Mouse (Mus musculus) heart, postnatal 0 days (tissue): Measurements from ENCODE around the gene Psapl1. TPM values are rescaled to one million over a fixed set of nuclear protein-coding genes. Genes with fewer than 3 reads are reported as not detected.
A peak's percentile ranks its signal among the peaks of the same experiment; 100 is the strongest.
"Not testable (repeated sequence)": the region's sequence is repeated elsewhere in the genome, so short reads cannot be mapped to it uniquely, and the experiment has no call there.

Experiments
- ATAC-seq: fragments of 200-750 bp; cut with Nextera tagmentation; 2 replicates; pipeline ENCODE4 v1.8.0; 2017; ENCODE audit warnings: low read depth, moderate number of reproducible peaks, moderate library complexity; ENCODE audit not compliant: insufficient read depth
- DNase-seq: peaks from one replicate; pipeline ENCODE4 v3.0.0-alpha.2; 2016; ENCODE audit warnings: low spot score
- H3K27ac ChIP-seq: fragments of 300-500 bp; sonication (generic); 2 replicates; pipeline ENCODE4 v1.5.1; 2014; ENCODE audit warnings: low read depth, mild to moderate bottlenecking
- H3K27me3 ChIP-seq: fragments of 300-500 bp; sonication (generic); 2 replicates; pipeline ENCODE4 v1.6.1; 2014; ENCODE audit warnings: low read length, mixed read lengths; ENCODE audit not compliant: control insufficient read depth, insufficient read depth
- H3K36me3 ChIP-seq: fragments of 300-500 bp; sonication (generic); replicated peaks from 2 replicates; pipeline ENCODE4 v1.6.1; 2014; ENCODE audit warnings: low read length, mixed read lengths; ENCODE audit not compliant: control insufficient read depth, insufficient read depth
- H3K4me1 ChIP-seq: fragments of 300-500 bp; sonication (generic); 2 replicates; pipeline ENCODE4 v1.6.1; 2014; ENCODE audit warnings: antibody characterized with exemption; ENCODE audit not compliant: control insufficient read depth, insufficient read depth
- H3K4me2 ChIP-seq: fragments of 300-500 bp; sonication (generic); 2 replicates; pipeline ENCODE4 v1.6.1; 2014; ENCODE audit warnings: low read depth, mild to moderate bottlenecking, low read length, moderate library complexity
- H3K4me3 ChIP-seq: fragments of 300-500 bp; sonication (generic); 2 replicates; pipeline ENCODE4 v1.5.1; 2014; ENCODE audit warnings: low read depth, low read length
- H3K9ac ChIP-seq: fragments of 300-500 bp; sonication (generic); replicated peaks from 2 replicates; pipeline ENCODE4 v1.6.1; 2014; ENCODE audit warnings: low read depth, low read length, mixed read lengths
- H3K9me3 ChIP-seq: fragments of 300-500 bp; sonication (generic); replicated peaks from 2 replicates; pipeline ENCODE4 v1.6.1; 2016; ENCODE audit warnings: low read length; ENCODE audit not compliant: control insufficient read depth
- CTCF ChIP-seq: IDR thresholded peaks from 2 replicates; pipeline ENCODE4 v1.5.1; 2016; ENCODE audit warnings: antibody characterized with exemption, control low read depth, low read depth
- EP300 ChIP-seq: IDR thresholded peaks from 2 replicates; pipeline ENCODE4 v1.6.1; 2016; ENCODE audit warnings: antibody characterized with exemption, low read depth
- WGBS: fragments of 180-500 bp; shearing (Covaris S2); extraction: QIAGEN DNeasy Blood & Tissue Kit; methylation state at CpG from one replicate; pipeline ENCODE4 v1.1.7; 2014; 5-methylcytosine and 5-hydroxymethylcytosine counted together
- polyA plus RNA-seq: library from polyadenylated mRNA; unstranded; fragments of >200 nt; fragmentation: Nextera tagmentation; extraction: Ambion mirVana; gene quantifications from 2 replicates; pipeline ENCODE4 v1.2.1, GENCODE M21; 2015
- total RNA-seq: library from RNA; depleted of rRNA; stranded (reverse); fragments of >200 nt; gene quantifications from 2 replicates; pipeline ENCODE4 v1.2.3, GENCODE M21; 2014; ENCODE audit warnings: low replicate concordance

Psapl1 gene
- total and polyA plus RNA-seq, 2 experiments from 2014 or later = 1.4 TPM; not detected in 1

DNA sequence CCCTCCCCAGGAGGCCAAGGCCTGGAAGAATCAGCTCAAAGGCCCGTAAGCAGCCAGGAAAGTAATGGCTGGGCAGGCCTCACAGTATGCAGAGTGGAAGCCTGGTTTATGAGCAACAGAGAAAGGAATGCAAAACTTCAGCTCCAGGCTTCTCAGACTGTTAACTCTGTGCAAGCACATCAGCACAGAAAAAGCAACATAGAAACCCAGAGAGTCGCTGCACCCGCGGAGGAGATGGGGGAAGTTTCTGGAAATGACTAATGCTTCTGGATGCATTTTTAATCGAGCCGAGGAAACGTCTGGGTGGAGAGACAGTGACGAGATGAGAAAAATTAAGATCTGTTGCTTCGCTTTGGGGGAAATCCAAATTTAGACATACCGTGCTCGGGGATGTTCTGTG is 22.5 kb downstream of the Psapl1 start:
- TF ChIP-seq CTCF (no peak), EP300 (no peak)
- DNase-seq (no peak), ATAC-seq (peak; percentile 37; the same call in 1 of the 2 replicates)
- Histone ChIP-seq H3K4me1 (no peaks in the 10 kb centered on the region), H3K4me2 (no peak overlapping the region), H3K4me3 (no peak overlapping the region), H3K9ac (no peak overlapping the region), H3K27me3 (no peaks in the 10 kb centered on the region), H3K9me3 (no peaks in the 10 kb centered on the region), H3K27ac (peak overlapping the region; percentile 33; the same call in 1 of the 2 replicates), H3K36me3 (no peaks in the 10 kb centered on the region)
- 47% methylated on average over 11 of the region's 11 CpGs for WGBS

DNA sequence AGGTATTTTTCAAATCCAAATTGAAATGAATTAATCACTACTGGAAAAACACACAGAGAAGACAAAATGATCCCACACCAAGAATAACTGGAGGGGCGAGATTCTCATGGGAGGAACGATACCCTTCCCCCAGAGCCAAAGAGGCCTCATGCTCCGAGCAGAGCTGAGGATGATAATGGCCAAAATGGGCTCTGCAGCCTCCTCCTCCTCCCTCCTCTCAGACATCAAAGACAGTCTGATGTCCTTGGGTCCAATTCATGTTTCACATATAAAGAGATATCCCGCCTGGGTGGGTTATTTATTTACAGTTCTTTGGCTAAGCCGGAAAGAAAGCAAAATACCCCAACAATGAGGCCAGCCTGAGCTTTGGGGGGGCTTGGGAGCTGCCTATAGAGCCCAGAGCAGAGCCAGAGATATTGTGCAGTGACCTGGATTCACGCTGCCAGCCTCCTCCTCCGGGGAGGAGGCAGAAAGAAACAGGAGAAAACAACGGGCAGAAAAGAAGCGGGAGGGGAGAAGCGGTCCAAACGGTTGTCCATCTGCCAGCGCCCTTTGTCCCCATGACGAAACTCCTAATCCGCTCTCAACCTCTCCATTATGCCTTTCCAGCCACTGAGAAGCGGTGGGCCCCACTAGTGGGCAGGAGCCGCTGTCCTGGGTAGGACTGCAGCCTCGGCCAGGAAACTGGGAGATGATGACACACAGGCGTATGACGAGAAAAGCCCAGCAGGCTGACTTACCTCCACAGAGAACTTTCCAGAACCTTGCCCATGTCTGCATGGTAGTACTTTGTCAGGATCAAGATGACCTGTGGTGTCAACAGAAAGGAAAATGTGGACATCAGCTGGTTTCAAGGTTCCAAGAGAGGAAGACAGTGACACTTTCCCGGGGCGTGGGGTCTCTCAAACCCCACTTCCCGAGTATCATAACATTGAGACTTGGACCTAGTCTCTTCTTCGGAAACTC is 24.9 kb downstream of the Psapl1 start:
- Histone ChIP-seq H3K27ac (no peak overlapping the region), H3K36me3 (no peaks in the 10 kb centered on the region), H3K4me2 (no peak overlapping the region), H3K4me3 (no peak overlapping the region), H3K27me3 (no peaks in the 10 kb centered on the region), H3K9ac (no peak overlapping the region), H3K9me3 (no peaks in the 10 kb centered on the region), H3K4me1 (no peaks in the 10 kb centered on the region)
- ATAC-seq (no peak), DNase-seq (no peak)
- TF ChIP-seq EP300 = no peak
- WGBS = 83% methylated on average over 23 of the region's 23 CpGs

DNA sequence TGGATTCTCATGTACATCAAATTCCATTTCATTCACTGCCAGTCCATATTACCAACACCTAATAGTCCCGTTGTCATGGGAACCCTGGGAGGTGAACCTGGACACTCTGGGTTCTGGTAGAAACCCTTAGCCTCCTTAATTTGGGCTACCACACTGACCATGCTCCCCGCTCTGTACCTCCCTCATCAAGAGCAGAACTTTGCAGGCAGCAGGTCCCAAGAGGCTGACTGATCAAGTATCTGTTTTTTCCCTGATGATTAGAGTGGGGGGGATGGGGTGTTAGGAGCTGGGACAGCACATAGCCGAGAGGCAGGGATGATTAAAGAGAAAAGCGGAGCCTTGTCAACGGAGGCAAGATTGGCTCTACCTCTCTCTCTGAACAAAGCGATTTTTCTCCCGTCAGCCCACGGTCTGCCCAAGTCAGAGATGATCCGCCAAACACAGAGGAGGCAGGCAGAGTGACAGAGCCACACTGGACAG is 26.5 kb downstream of the Psapl1 start:
- Histone ChIP-seq H3K4me2 (no peak overlapping the region), H3K27me3 (no peaks in the 10 kb centered on the region), H3K4me1 (no peaks in the 10 kb centered on the region), H3K9me3 (no peaks in the 10 kb centered on the region), H3K36me3 (no peaks in the 10 kb centered on the region), H3K4me3 (no peak overlapping the region), H3K27ac (no peak overlapping the region), H3K9ac (no peak overlapping the region)
- TF ChIP-seq EP300 (no peak), CTCF (no peak)
- DNase-seq = no peak
- WGBS = 63% methylated on average over 9 of the region's 9 CpGs
- no peak for ATAC-seq

DNA sequence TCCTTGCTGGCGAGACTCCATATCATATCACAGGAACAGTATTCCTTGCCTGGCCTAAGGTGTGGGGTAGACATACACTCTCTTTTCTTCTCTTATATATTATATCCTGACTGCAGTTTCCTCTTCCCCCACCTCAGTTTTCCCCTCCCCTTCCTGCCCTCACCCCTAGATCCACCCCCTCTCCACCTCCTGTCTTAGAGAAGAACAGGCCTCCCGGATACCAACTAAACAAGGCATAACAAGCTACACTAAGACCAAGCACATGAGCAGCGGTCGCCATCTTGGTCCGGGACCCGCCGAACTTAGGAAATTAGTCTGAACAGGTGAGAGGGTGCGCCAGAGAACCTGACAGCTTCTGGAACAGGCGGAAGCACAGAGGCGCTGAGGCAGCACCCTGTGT is 33.7 kb downstream of the Psapl1 start:
- H3K27me3 ChIP-seq, ATAC-seq, H3K4me3 ChIP-seq, H3K4me1 ChIP-seq, H3K9ac ChIP-seq, H3K9me3 ChIP-seq, H3K27ac ChIP-seq, H3K36me3 ChIP-seq, H3K4me2 ChIP-seq, DNase-seq: not testable (repeated sequence)
- 94% methylated on average over 8 of the region's 10 CpGs for WGBS

DNA sequence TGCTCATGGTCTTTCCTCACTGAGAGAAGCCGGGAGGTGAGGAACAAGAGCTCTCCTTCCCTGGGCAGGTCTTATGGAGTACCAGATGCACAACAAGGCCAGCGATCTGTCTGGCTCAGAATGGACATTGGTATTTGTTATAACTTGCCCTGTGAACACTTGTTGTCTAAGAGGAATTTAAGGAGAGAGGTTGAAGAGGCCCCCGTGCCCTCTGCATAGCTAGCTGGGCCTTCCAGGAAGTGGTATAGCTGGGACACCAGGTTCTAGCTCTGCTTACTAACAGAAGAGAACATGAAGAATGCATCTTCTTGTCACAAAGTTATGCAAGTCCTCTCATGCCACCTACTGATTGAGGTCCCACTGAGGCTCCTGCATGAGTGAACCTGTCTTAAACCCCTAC is 44.2 kb downstream of the Psapl1 start:
- no peaks in the 10 kb centered on the region; the same call in 1 of the 2 replicates for H3K9me3 ChIP-seq
- H3K27ac ChIP-seq = no peak overlapping the region
- DNase-seq = no peak
- H3K36me3 ChIP-seq = no peaks in the 10 kb centered on the region
- no peaks in the 10 kb centered on the region for H3K4me1 ChIP-seq
- H3K27me3 ChIP-seq = no peaks in the 10 kb centered on the region
- TF ChIP-seq CTCF (no peak), EP300 (no peak)
- ATAC-seq = no peak
- H3K4me3 ChIP-seq = no peak overlapping the region
- 74% methylated on average over 3 of the region's 3 CpGs for WGBS
- no peak overlapping the region for H3K9ac ChIP-seq
- H3K4me2 ChIP-seq = no peak overlapping the region
